Mouse (Mus musculus) megakaryocyte, embryonic 14.5 days (primary cell): ENCODE measurements around the gene Arel1.

Experiments
- FLI1 ChIP-seq: IDR thresholded peaks from 2 replicates; pipeline ENCODE4 v1.6.1; 2012; ENCODE audit warnings: low read length, inconsistent platforms, mixed read lengths
- GATA1 ChIP-seq: IDR thresholded peaks from 3 replicates; pipeline ENCODE4 v1.6.1; 2012; ENCODE audit warnings: mixed read lengths, low read length, inconsistent platforms, borderline replicate concordance

- TF ChIP-seq GATA1 (no peak), FLI1 (no peak)
These were observed 86.2 kb downstream of the Arel1 start for GRCm38 (mm10) chr12:84884423-84885076.
